Mouse (Mus musculus) adrenal gland, adult 2 months (tissue): ENCODE data around the gene Igsf11. TPM values are rescaled to one million over a fixed set of nuclear protein-coding genes. Genes with fewer than 3 reads are reported as not detected.

Experiments used
- polyA plus RNA-seq: library from polyadenylated mRNA; depleted of rRNA; stranded (reverse); fragments of >200 nt; gene quantifications from 2 replicates; pipeline ENCODE4 v1.2.3, GENCODE M21; 2012; rRNA removed
- total RNA-seq, 2 experiments: library from RNA; stranded (reverse); gene quantifications; 2 replicates each; pipeline ENCODE4 v1.2.3; 2021

The Igsf11 gene
- total and polyA plus RNA-seq, 3 experiments: 5.2 to 60.6 (median 8.4) TPM

Other genes starting within 250 kb of the Igsf11 start
- gene Arhgap31, start 179.4 kb upstream of the Igsf11 start, total RNA-seq: 10 to 100 TPM; 19.1 to 23.8 TPM
- 7.4 and 7.7 TPM in 2 replicates for gene Arhgap31, start 179.4 kb upstream of the Igsf11 start, polyA plus RNA-seq
- 10 to 100 TPM in 1 of 2 experiments, 1 to 10 TPM in 1; 7.6 to 14.3 TPM for gene B4galt4, start 150.4 kb upstream of the Igsf11 start, total RNA-seq
- 4.3 and 5.5 TPM in 2 replicates for gene B4galt4, start 150.4 kb upstream of the Igsf11 start, polyA plus RNA-seq
- 1 to 10 TPM; 1.8 to 3.6 TPM for gene Upk1b, start 92.3 kb upstream of the Igsf11 start, total RNA-seq
- gene Upk1b, start 92.3 kb upstream of the Igsf11 start, polyA plus RNA-seq: 0.84 and 1.3 TPM in 2 replicates
- not detected for gene 4930435E12Rik, start 63.9 kb upstream of the Igsf11 start, total RNA-seq
- not detected in 2 replicates for gene 4930435E12Rik, start 63.9 kb upstream of the Igsf11 start, polyA plus RNA-seq